Mouse (Mus musculus): ENCODE measurements around the gene Has3.

- no peak for TF ChIP-seq CTCF (IDR thresholded peaks at IDR 0.05; ENCODE audit: control insufficient read depth, insufficient read depth, insufficient read length)
- TF ChIP-seq MYOD1 (IDR thresholded peaks at IDR 0.05; ENCODE audit: control insufficient read depth, insufficient read length, low read depth), result no peak
Measured at GRCm38 (mm10) chr8:106839209-106840001, 30.6 kb upstream of the Has3 start.

Measured in C2C12 (cell line).